Mouse (Mus musculus) c-Kit-negative CD71-positive TER-119-positive erythroid progenitor cells, embryonic 14.5 days (primary cell): ENCODE results near the gene Zmiz1.

Experiments
- DNase-seq: peaks from one replicate; pipeline ENCODE4 v3.0.0-alpha.2; 2013; ENCODE audit warnings: low read depth, low spot score

The Zmiz1 gene

GRCm38 (mm10) chr14:25489336-25490078, 30.5 kb downstream of the Zmiz1 start:
- DNase-seq = no peak

GRCm38 (mm10) chr14:25491961-25492360, 33.0 kb downstream of the Zmiz1 start:
- DNase-seq = no peak

GRCm38 (mm10) chr14:25492567-25493279, 33.7 kb downstream of the Zmiz1 start:
- DNase-seq = no peak

GRCm38 (mm10) chr14:25493301-25494241, 34.6 kb downstream of the Zmiz1 start:
- no peak for DNase-seq

GRCm38 (mm10) chr14:25494778-25495177, 35.8 kb downstream of the Zmiz1 start:
- DNase-seq = peak; percentile 16

- no peak for DNase-seq
Measured at GRCm38 (mm10) chr14:25496116-25496515, 37.1 kb downstream of the Zmiz1 start.

GRCm38 (mm10) chr14:25496989-25497388, 38.0 kb downstream of the Zmiz1 start:
- no peak for DNase-seq

GRCm38 (mm10) chr14:25497596-25497995, 38.6 kb downstream of the Zmiz1 start:
- no peak for DNase-seq

- DNase-seq = no peak
Measured at GRCm38 (mm10) chr14:25498367-25498766, 39.4 kb downstream of the Zmiz1 start.

GRCm38 (mm10) chr14:25499526-25499925, 40.5 kb downstream of the Zmiz1 start:
- DNase-seq = no peak

GRCm38 (mm10) chr14:25500511-25501120, 41.6 kb downstream of the Zmiz1 start:
- DNase-seq = no peak

GRCm38 (mm10) chr14:25501481-25501880, 42.5 kb downstream of the Zmiz1 start:
- DNase-seq = no peak

GRCm38 (mm10) chr14:25502355-25502754, 43.4 kb downstream of the Zmiz1 start:
- DNase-seq = no peak

- no peak for DNase-seq
Measured at GRCm38 (mm10) chr14:25504241-25504640, 45.3 kb downstream of the Zmiz1 start.

- no peak for DNase-seq
Measured at GRCm38 (mm10) chr14:25505201-25505671, 46.3 kb downstream of the Zmiz1 start.

- DNase-seq = no peak
Measured at GRCm38 (mm10) chr14:25508111-25508756, 49.2 kb downstream of the Zmiz1 start.

- no peak for DNase-seq
Measured at GRCm38 (mm10) chr14:25508757-25509139, 49.8 kb downstream of the Zmiz1 start.

- DNase-seq = no peak
Measured at GRCm38 (mm10) chr14:25509450-25510129, 50.6 kb downstream of the Zmiz1 start.

- no peak for DNase-seq
Measured at GRCm38 (mm10) chr14:25510362-25510761, 51.4 kb downstream of the Zmiz1 start.

GRCm38 (mm10) chr14:25510987-25511386, 52.0 kb downstream of the Zmiz1 start:
- no peak for DNase-seq
